Mouse (Mus musculus) E14TG2a.4 (cell line): Measurements from ENCODE around the gene Sel1l3.

Experiments used
- H3K27me3 ChIP-seq: 2 replicates; pipeline ENCODE4 v1.6.1; 2014; ENCODE audit warnings: low read length, control low read depth; ENCODE audit not compliant: insufficient read depth
- H3K36me3 ChIP-seq: 2 replicates; pipeline ENCODE4 v1.6.1; 2014; ENCODE audit warnings: low read length, control low read depth; ENCODE audit not compliant: insufficient read depth
- H3K4me1 ChIP-seq: replicated peaks from 2 replicates; pipeline ENCODE4 v1.6.1; 2014; ENCODE audit warnings: low read depth, low read length, control low read depth
- H3K4me3 ChIP-seq: replicated peaks from 2 replicates; pipeline ENCODE4 v1.5.1; 2014; ENCODE audit warnings: mild to moderate bottlenecking, low read length
- H3K9me3 ChIP-seq: 2 replicates; pipeline ENCODE4 v1.6.1; 2014; ENCODE audit warnings: low read length, control low read depth
- CTCF ChIP-seq: conservative IDR thresholded peaks from 2 replicates; pipeline ENCODE4 v1.5.1; 2014; ENCODE audit warnings: low read length
- NANOG ChIP-seq: IDR thresholded peaks from 2 replicates; pipeline ENCODE4 v1.6.1; 2014; ENCODE audit warnings: borderline replicate concordance, low read length, mixed read lengths
- POU5F1 ChIP-seq: IDR thresholded peaks from 2 replicates; pipeline ENCODE4 v1.6.1; 2014; ENCODE audit warnings: low read length, borderline replicate concordance

Gene Sel1l3

DNA sequence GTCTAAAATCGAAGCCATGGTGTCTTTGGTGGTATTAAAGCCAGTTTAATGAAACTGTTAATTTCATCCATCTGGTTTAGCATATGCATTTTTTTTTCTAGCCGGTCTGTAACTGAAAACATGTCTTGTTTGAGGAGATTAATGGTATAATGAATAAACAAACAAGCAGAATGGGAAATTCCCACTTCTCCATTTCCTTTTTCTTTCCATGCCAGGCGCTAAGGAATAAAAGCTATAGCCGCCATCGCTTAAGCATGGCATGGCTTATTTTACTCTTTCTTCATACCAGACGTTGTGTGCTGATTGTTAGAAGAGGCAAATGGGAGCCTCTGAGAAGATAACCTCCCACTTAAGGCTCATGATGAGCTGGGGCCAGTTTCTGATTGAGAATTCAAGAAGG lies 53.5 kb downstream of the Sel1l3 start:
- H3K36me3 ChIP-seq: no peaks in the 10 kb centered on the region
- H3K4me1 ChIP-seq: no peaks in the 10 kb centered on the region
- no peaks in the 10 kb centered on the region; the same call in 1 of the 2 replicates for H3K9me3 ChIP-seq
- H3K27me3 ChIP-seq: 0 out of 2 replicates have a peak, but pooled peaks cover 2% of the 10 kb centered on the region
- no peak overlapping the region for H3K4me3 ChIP-seq
- TF ChIP-seq CTCF (no peak), POU5F1 (no peak), NANOG (no peak)

DNA sequence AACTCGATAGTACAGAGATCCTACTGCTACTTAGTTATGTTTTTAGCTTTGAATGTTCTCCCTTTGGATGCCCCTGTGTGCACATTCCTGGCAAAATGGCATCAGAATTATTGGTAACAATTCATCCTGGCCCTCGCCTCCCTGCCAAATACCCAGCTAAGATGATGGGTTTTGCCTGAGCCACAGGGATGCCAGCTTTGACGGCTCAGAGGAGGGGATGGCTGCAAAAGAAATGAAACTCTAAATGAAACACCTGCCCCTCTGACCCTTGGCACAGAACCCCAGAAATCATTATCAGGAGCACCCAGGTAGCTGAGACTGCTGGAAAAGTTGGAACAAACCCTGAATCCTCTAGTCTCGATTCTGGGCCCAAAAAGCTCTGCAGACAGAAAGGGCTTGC lies 54.1 kb downstream of the Sel1l3 start:
- Histone ChIP-seq H3K4me3 (no peak overlapping the region), H3K9me3 (peaks cover 1% of the 10 kb centered on the region; the same call in 1 of the 2 replicates), H3K4me1 (no peaks in the 10 kb centered on the region), H3K27me3 (0 out of 2 replicates have a peak, but pooled peaks cover 2% of the 10 kb centered on the region), H3K36me3 (no peaks in the 10 kb centered on the region)
- TF ChIP-seq CTCF: no peak
- no peak for TF ChIP-seq NANOG
- no peak for TF ChIP-seq POU5F1

DNA sequence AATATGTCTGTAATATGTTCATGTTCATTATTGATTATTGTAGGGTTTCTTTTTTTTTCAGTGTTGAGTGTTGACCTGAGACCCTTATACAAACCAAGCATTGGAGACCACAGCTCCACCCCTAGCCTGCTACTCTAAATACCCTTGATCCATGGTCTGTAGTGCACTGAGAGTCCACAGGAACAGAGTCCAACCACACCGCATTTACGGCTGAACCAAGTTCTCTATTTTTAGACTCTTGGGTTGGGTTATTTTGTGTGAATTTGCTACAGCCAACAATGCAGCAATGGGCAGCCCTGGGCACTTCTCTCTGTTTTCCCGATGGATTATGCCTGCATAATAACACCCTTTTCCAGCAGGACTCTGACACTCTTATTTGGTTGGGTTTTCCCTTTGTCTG lies 54.6 kb downstream of the Sel1l3 start:
- Histone ChIP-seq H3K27me3 (0 out of 2 replicates have a peak, but pooled peaks cover 2% of the 10 kb centered on the region), H3K4me3 (no peak overlapping the region), H3K36me3 (no peaks in the 10 kb centered on the region), H3K4me1 (no peaks in the 10 kb centered on the region), H3K9me3 (peaks cover 6% of the 10 kb centered on the region)
- no peak for TF ChIP-seq CTCF
- TF ChIP-seq POU5F1: no peak
- no peak for TF ChIP-seq NANOG

DNA sequence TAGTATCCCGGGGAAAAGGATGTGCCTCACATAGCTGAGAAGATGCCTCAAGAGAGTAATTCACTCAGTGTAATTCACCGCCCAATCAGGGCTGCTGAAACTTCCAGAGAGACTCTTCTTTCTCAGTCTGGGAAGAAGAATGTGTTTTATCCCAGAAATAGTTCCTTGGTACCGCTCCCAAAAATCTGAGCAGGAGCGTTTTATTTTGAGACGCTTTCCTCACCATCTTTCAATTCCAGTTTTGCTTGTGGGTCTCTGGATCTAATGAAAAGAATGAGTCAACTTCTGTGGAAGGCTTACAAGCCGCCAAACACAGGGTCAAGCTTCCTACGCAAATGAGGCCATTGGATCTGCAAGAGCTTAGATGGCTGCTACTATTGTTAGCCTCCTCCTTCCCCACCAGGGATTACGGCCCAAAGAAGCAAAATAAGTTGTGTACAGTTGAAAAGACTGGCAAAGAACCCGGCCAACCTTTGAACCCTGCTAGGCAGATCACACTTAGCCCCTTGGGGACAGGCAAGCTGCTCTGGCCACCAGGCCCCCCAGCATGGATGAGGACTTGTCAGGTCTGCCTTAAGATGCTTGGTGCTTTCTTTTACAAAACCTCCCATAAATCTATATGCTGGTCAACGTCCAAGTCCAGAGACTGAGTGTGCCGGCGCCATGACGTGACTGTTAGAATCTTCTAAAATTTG lies 57.6 kb downstream of the Sel1l3 start:
- H3K27me3 ChIP-seq: 0 out of 2 replicates have a peak, but pooled peaks cover 8% of the 10 kb centered on the region
- H3K36me3 ChIP-seq: no peaks in the 10 kb centered on the region
- H3K4me1 ChIP-seq: no peaks in the 10 kb centered on the region
- H3K4me3 ChIP-seq: no peak overlapping the region
- peaks cover 11% of the 10 kb centered on the region for H3K9me3 ChIP-seq
- no peak for TF ChIP-seq CTCF
- TF ChIP-seq NANOG: no peak
- TF ChIP-seq POU5F1: no peak

DNA sequence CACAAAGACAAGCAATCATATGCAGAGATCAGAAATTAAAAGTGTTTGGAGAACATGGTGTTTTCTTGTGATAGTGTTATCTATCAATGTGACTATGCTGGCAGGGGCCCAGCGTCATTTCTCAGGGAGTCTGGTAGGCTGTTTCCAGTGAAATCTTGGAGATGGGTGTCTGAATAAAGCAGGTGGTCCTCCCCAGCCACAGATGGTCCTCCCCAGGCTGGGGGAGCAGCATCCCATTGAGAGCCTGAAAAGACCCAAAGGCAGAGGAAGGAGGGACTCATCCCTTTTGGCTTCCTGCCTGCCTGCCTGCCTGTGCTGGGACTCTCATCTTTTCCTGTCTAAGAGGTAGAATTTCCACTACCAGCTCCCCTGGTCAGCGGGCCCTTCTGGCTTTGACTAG lies 59.2 kb downstream of the Sel1l3 start:
- TF ChIP-seq POU5F1: no peak
- TF ChIP-seq NANOG: no peak
- TF ChIP-seq CTCF: no peak
- Histone ChIP-seq H3K4me3 (no peak overlapping the region), H3K4me1 (no peaks in the 10 kb centered on the region), H3K36me3 (no peaks in the 10 kb centered on the region), H3K9me3 (peaks cover 11% of the 10 kb centered on the region), H3K27me3 (peaks cover 10% of the 10 kb centered on the region; the same call in 1 of the 2 replicates)

DNA sequence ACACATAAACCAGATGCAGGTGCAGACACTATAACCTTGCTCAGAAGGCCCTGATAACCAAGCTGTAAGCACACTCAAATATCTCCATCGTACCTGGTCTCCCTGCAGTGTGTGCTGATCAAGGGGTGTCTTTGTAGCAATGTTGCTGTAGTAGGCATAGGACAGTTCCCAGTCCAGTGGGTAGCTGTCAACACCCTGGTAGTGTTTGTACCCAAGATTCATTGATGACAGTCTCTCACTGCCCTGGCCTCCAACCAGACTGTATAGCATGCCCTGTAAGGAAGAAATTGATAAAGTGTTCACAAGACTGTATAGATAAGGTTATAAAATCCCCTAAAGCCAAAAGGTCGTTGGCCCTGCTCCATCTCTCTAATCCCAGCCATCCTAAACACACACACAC lies 59.6 kb downstream of the Sel1l3 start:
- Histone ChIP-seq H3K36me3 (no peaks in the 10 kb centered on the region), H3K4me1 (no peaks in the 10 kb centered on the region), H3K27me3 (peaks cover 10% of the 10 kb centered on the region; the same call in 1 of the 2 replicates), H3K4me3 (no peak overlapping the region), H3K9me3 (peaks cover 11% of the 10 kb centered on the region)
- TF ChIP-seq POU5F1 (no peak), CTCF (no peak), NANOG (no peak)

DNA sequence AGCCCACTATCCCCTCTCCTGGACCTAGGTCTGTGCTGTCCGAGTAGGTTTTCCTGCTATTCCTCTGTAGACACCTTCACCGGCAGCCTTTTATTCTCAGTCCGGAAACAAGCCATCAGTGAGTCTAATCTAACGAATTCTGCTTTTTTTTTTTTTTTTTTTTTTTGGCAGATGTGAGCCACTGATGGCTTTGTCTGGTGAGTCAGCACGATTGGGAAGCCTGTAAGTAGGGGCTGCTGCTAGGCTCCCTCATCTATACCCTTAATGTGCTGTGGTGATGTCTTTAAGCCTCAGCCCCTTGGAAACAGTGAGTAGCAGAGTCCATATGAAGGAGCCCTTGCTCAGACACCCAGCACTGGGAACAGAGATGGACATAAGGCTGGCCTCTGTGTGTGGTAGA lies 60.6 kb downstream of the Sel1l3 start:
- TF ChIP-seq CTCF (no peak), POU5F1 (no peak), NANOG (no peak)
- Histone ChIP-seq H3K4me1 (no peaks in the 10 kb centered on the region), H3K27me3 (peaks cover 10% of the 10 kb centered on the region; the same call in 1 of the 2 replicates), H3K36me3 (no peaks in the 10 kb centered on the region), H3K4me3 (no peak overlapping the region), H3K9me3 (peaks cover 11% of the 10 kb centered on the region)

DNA sequence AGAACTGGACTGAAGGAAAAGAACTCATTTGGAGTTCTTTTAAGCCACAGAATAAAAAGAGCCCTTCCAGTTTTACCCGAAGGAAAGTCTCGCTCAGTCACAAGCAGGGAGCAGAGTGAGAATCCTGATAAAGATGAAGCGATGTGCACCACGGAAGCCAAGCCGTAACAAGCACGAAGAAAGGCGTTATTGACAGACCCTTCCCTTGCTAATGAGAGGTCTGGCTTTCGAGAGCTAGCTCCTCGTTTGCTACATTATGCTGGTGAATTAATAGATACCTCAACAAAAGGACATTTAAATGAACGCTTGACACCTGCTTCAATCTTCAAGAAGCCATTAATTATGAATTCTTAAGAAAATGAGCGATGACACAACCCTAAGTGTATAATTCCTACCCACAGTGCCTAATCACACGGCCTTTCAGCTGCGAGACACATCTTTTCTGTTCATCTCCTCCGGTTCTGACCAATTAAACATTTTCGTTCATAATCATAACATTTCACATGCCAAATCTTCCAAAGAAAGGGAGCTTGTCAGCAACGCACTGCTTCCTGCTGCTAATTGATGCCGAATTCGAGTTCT lies 62.3 kb downstream of the Sel1l3 start:
- no peak for TF ChIP-seq CTCF
- TF ChIP-seq NANOG: no peak
- TF ChIP-seq POU5F1: no peak
- no peaks in the 10 kb centered on the region for H3K4me1 ChIP-seq

DNA sequence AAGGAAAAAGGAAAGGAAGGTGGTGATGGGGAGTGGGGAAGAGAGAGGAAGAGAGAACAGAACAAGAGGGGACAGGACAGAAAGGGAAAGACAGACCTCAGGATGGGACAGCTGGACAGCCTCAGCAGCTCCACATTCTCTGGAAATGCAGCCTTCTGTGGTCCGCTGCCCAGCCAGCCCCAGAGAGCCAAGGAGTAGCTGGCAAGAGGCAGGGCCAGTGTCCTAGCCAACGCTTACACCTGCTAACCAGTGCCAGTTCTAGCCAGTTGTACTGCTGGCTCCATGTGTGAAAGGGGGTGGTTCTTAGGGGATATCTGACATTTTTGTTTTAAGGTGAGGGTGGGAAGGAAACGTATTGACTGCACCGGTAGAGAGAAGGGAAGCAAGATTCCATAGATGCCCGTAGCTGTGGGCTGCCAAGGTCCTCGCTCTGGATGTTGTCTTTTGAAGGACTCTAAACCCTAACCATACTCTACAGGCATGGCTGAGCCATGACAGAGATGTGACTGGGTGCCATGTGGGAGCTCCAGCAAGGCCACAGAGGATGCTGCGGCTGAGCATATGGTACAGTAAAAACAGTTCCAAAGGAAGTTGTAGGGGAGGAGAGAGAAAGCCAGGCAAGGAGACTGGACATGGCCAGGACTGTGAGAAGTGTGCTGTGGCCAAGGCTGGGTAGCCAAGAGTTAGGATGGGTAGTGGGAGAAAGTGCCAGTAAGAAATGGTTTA lies 64.6 kb downstream of the Sel1l3 start:
- H3K36me3 ChIP-seq: no peaks in the 10 kb centered on the region
- TF ChIP-seq NANOG (no peak), POU5F1 (no peak), CTCF (no peak)
- peaks cover 10% of the 10 kb centered on the region; the same call in 1 of the 2 replicates for H3K27me3 ChIP-seq
- no peaks in the 10 kb centered on the region for H3K4me1 ChIP-seq
- H3K4me3 ChIP-seq: no peak overlapping the region
- H3K9me3 ChIP-seq: peaks cover 9% of the 10 kb centered on the region

More for the DNA sequence above, 62.3 kb downstream of the Sel1l3 start:
- H3K27me3 ChIP-seq: peaks cover 10% of the 10 kb centered on the region; the same call in 1 of the 2 replicates
- H3K36me3 ChIP-seq: no peaks in the 10 kb centered on the region
- H3K9me3 ChIP-seq: peaks cover 11% of the 10 kb centered on the region
- no peak overlapping the region for H3K4me3 ChIP-seq
